Mouse (Mus musculus) Muller cell, postnatal 12 days (primary cell): Measurements from ENCODE around the gene 0610010K14Rik.

Source experiments
- DNase-seq: peaks from one replicate; pipeline ENCODE4 v3.0.0-alpha.2; 2015; ENCODE audit errors: inconsistent ontology term

0610010K14Rik gene

GRCm38 (mm10) chr11:70237457-70238167 is at the start of gene 0610010K14Rik:
Gene 0610010K14Rik, minus strand, starts transcription at chr11:70237914.
- DNase-seq, result peak; percentile 98

- no peak for DNase-seq
Measured at GRCm38 (mm10) chr11:70285686-70286085, 48.0 kb upstream of the 0610010K14Rik start.

DNA sequence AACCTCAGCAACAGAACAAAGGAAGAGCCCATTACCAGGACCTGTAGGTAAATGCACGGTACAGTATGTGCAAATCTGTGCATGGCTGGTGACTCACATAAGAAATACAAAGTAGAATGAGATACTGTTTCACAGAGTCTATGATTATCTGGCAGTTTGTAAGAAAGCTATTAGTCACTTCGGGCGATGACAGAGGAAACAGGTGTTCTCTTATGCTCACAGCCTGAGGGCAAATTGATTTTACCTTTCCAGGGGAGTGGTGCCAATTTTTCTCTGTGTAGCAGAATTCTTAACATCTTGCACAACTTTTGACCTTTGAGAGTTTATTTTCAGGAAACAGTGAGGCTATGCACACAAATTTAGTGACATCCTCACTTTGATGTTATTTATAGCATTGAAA is 47.0 kb upstream of the 0610010K14Rik start:
- no peak for DNase-seq

GRCm38 (mm10) chr11:70283666-70284065 is 46.0 kb upstream of the 0610010K14Rik start:
- no peak for DNase-seq

DNA sequence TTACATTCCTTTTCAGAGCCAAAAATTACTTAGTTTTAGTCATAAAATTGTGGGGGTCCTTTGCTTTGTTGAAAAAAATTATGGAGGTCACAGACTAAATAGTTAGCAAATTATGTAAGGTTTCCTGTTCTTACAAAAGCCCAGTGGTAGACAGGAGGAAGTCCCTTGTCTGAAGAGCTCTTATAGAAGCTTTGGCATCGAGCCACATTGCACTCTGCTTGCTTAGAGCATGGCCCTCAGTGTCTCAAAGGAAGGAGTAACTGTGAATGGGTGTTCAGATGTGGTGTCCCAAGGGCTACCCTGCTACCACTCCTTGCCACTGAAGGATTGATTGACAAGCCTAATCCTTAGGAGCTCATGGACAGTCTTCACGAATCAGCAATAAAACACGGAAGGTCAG is 42.7 kb upstream of the 0610010K14Rik start:
- DNase-seq, result no peak

- DNase-seq, result no peak
Measured at GRCm38 (mm10) chr11:70278961-70279360, 41.2 kb upstream of the 0610010K14Rik start.

DNA sequence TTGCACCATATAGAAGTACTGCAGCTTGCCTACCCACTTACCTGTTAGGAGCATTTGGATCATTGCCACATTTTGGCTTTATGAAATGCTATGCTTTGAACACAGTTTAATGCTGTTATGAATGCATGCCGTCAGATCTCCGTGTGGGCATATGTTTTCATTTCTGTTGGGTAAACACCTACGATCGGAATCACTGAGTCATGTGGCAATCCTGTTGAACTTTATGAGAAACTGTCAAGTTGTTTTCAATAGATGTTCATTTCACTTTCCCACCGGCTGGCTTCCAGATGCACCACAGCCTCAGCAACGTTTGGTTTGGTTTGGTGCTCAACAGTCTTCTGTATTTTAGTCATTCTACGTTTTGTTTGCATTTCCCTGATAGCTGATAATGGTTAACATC is 33.9 kb upstream of the 0610010K14Rik start:
- no peak for DNase-seq

GRCm38 (mm10) chr11:70266405-70266804 is 28.7 kb upstream of the 0610010K14Rik start:
- no peak for DNase-seq

GRCm38 (mm10) chr11:70265819-70266218 is 28.1 kb upstream of the 0610010K14Rik start:
- no peak for DNase-seq

- DNase-seq, result no peak
Measured at GRCm38 (mm10) chr11:70265252-70265651, 27.5 kb upstream of the 0610010K14Rik start.

DNA sequence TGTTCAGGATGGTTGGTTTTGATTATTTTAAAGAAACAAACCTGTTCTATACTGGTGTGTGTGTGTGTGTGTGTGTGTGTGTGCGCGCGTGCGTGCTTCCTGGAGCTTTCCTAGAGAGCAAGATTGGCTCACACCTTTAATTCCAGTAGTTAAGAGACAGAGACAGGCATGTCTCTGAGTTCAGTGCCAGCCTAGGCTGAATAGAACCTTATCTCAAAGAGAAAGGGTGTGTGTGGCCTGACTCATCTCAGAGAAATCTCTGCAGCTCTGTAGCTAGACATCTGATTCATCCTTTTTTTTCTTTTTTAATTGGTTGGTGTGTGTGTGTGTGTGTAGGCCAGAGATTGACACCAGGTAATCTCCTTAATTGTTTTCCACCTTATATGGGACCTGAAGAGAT is 21.3 kb upstream of the 0610010K14Rik start:
- DNase-seq, result peak; percentile 75

GRCm38 (mm10) chr11:70254931-70255531 is 17.3 kb upstream of the 0610010K14Rik start, which contains the start of gene Alox12:
Gene Alox12, minus strand, starts transcription at chr11:70255353.
- DNase-seq, result peak; percentile 60

DNA sequence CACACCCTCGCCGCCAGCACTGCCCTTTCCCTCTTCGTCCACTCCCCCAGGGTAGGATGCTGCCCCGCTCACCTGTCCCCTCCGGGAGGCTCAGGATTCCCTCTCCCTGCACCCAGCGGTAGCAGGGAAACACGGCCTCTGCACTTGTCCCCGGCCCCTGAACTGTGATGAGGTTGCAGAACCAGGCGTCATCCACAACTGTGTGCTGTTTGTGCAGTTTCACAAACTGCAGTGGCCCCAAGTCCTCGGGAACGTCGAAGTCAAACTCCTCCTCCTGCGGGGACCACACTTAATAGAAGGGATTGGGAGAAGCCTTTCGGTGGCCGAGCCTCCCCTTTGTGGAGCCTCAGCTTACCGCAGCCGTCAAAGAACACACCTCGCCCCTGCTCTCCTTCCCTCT is 16.6 kb upstream of the 0610010K14Rik start:
- no peak for DNase-seq

DNA sequence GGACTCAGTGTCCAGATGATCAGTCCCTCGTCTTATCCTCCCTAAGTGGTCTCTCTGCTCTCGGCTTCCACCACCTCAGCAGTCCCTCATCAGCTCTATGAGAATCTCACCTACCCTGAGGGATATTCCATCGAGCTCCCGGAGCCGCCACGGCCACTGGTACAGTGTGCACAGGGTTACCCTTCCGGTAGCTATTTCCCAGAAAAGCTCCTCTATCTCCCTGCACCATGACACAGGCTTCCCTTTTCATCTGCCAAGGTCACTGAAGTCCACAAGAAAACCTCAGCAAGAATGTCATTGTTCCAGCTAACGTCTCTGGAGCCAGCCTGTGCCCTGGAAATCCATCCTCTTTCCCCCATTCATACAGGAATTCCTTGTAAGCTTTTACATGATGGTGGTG is 14.1 kb upstream of the 0610010K14Rik start:
- no peak for DNase-seq

- no peak for DNase-seq
Measured at GRCm38 (mm10) chr11:70250150-70250549, 12.4 kb upstream of the 0610010K14Rik start.

DNA sequence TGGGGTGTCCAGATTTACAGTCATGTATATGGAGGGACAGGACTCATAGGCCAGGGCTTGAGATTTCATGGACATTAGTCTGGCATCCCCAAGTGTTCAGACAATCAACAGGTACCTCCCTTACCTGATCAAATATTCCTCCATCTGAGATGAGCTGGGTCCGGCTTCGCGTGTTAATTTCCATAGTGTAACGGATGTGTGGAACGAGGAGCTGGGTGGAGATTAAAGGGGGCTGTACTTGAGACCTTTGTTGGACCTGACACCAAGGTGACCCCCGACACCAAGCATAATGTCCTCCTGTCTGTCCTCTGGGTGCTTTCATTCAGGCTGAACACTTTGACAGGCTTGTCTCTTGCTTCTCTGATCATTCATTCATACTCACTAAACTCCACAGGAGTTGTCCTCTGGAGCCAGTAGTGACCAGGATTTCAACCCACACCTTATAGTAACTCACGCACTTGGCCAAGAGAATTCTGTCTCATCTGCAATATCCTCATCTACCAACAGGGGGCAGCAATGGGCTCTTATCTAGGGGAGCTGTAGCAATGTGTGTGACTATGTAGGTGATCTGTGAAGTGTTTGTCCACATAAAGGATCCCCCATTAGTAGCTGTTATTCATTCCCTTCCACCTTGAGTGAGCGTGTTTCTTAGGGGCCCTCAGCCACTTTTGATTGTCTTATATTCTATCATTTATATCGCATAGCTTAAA is 9.6 kb upstream of the 0610010K14Rik start:
- peak; percentile 36 for DNase-seq

GRCm38 (mm10) chr11:70242591-70242990 is 4.9 kb upstream of the 0610010K14Rik start:
- no peak for DNase-seq

GRCm38 (mm10) chr11:70239541-70240279 is 2.0 kb upstream of the 0610010K14Rik start, which contains the start of the genes Gm21988 and Rnasek:
Gene Gm21988, minus strand, starts transcription at chr11:70239830.
Gene Rnasek, minus strand, starts transcription at chr11:70239842.
- DNase-seq, result peak; percentile 90

DNA sequence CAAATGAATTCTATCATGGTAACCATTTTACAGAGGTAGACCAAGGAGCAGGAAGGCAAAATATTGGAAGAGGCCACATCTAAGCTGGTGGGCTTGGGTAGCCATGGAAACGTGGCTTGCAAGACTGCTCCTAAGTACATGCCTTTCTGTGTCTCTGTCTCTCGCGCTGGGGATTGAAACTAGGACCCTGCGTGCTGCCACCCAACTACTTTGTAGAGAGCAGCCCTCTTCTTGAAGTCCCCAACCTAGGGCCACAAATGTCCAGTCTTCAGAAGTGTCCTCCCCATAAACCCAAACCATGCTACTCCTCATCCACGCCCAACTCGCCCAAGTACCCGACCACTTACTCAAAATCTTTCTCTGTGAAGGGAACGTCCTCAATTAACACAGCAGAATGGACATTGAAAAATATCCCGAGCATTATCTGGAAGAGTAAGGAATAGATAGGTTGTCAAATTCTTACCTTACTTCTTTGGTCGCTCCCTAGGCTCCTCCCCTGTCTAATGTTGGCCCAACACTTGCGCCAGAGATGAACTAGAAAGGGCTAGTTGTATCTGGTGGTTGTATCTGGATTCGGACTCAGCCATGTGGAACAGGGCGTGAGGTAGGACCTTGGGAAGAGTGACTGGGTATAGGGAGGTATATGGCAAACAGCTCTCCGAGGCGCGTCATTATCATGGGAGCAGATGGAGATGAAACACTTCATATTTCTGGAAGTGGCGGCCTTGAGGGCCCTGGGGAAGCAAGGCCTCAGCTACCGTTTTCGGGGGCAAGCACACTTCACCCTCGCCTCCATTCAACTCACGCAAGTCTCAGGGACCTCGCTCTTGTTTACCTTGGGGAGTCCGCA is 1.1 kb upstream of the 0610010K14Rik start:
- peak; percentile 33 for DNase-seq

- DNase-seq, result peak; percentile 14
Measured at GRCm38 (mm10) chr11:70236717-70237116, 997 bp downstream of the 0610010K14Rik start.
